Mouse (Mus musculus) MEL (cell line): ENCODE data around the gene S100a6. TPM values are rescaled to one million over a fixed set of nuclear protein-coding genes. Genes with fewer than 3 reads are reported as not detected.

Experiments used
- DNase-seq: peaks from one replicate; pipeline ENCODE4 v3.0.0; 2011; ENCODE audit warnings: low read depth, low spot score
- H3K27ac ChIP-seq: 2 replicates; pipeline ENCODE4 v1.5.1; 2012; ENCODE audit warnings: low read depth, mild to moderate bottlenecking, control low read depth, low read length, moderate library complexity; ENCODE audit not compliant: control insufficient read depth
- H3K27me3 ChIP-seq, 2 experiments: fragments of 150-350 bp in 1 of 2; sonication (generic) in 1 of 2; 2 replicates each; pipeline ENCODE4 v1.6.1; 2012; ENCODE audit warnings: low read length in 2 of 2, mild to moderate bottlenecking in 2 of 2, improper control_type of control experiment in 1 of 2, moderate library complexity in 1 of 2; ENCODE audit not compliant: insufficient read depth in 2 of 2, control insufficient read depth in 1 of 2
- H3K36me3 ChIP-seq, 2 experiments: 2 replicates each; pipeline ENCODE4 v1.6.1; 2012 to 2014; ENCODE audit warnings: low read length in 2 of 2, improper control_type of control experiment in 1 of 2, inconsistent platforms in 1 of 2, mild to moderate bottlenecking in 1 of 2; ENCODE audit not compliant: insufficient read depth in 2 of 2, control insufficient read depth in 1 of 2
- H3K4me1 ChIP-seq, 2 experiments: fragments of 150-350 bp in 1 of 2; sonication (generic) in 1 of 2; 2 replicates each; pipeline ENCODE4 v1.6.1; 2012; ENCODE audit warnings: low read length in 2 of 2, improper control_type of control experiment in 1 of 2, mild to moderate bottlenecking in 1 of 2; ENCODE audit not compliant: insufficient read depth in 2 of 2, control insufficient read depth in 1 of 2
- H3K4me3 ChIP-seq, 2 experiments: fragments of 150-350 bp in 1 of 2; sonication (generic) in 1 of 2; 2 replicates each; pipeline ENCODE4 v1.5.1; 2012; ENCODE audit warnings: low read depth in 2 of 2, low read length in 2 of 2, mild to moderate bottlenecking in 2 of 2, moderate library complexity in 2 of 2, control low read depth in 1 of 2, improper control_type of control experiment in 1 of 2; ENCODE audit not compliant: control insufficient read depth in 1 of 2, insufficient read depth in 1 of 2
- H3K79me2 ChIP-seq: 2 replicates; pipeline ENCODE4 v1.6.1; 2012; ENCODE audit warnings: mild to moderate bottlenecking, low read length, moderate library complexity; ENCODE audit not compliant: control insufficient read depth, poor library complexity, insufficient read depth
- H3K9ac ChIP-seq: 2 replicates; pipeline ENCODE4 v1.6.1; 2012; ENCODE audit warnings: low read depth, mild to moderate bottlenecking, control low read depth, low read length, moderate library complexity; ENCODE audit not compliant: control insufficient read depth, poor library complexity, severe bottlenecking
- H3K9me3 ChIP-seq: fragments of 150-350 bp; sonication (generic); replicated peaks from 2 replicates; pipeline ENCODE4 v1.6.1; 2012; ENCODE audit warnings: mild to moderate bottlenecking, low read length, improper control_type of control experiment, moderate library complexity; ENCODE audit not compliant: insufficient read depth
- BHLHE40 ChIP-seq: IDR thresholded peaks from 2 replicates; pipeline ENCODE4 v1.6.1; 2012; ENCODE audit warnings: low read depth, mild to moderate bottlenecking, inconsistent platforms, low read length, improper control_type of control experiment, borderline replicate concordance
- CHD1 ChIP-seq: IDR thresholded peaks from 2 replicates; pipeline ENCODE4 v1.6.1; 2012; ENCODE audit warnings: low read depth, mild to moderate bottlenecking, inconsistent platforms, low read length, improper control_type of control experiment
- CHD2 ChIP-seq: IDR thresholded peaks from 2 replicates; pipeline ENCODE4 v1.6.1; 2011; ENCODE audit warnings: low read length, improper control_type of control experiment
- CTCF ChIP-seq, 3 experiments: IDR thresholded peaks in 2 of 3; conservative IDR thresholded peaks in 1 of 3; 2 replicates each; pipeline ENCODE4 v1.5.1; 2011 to 2012; ENCODE audit warnings: low read length in 3 of 3, low read depth in 2 of 3, mild to moderate bottlenecking in 2 of 3, improper control_type of control experiment in 1 of 3, inconsistent platforms in 1 of 3, mixed read lengths in 1 of 3, moderate library complexity in 1 of 3; ENCODE audit not compliant: control insufficient read depth in 1 of 3, insufficient read depth in 1 of 3, poor library complexity in 1 of 3, severe bottlenecking in 1 of 3
- E2F4 ChIP-seq: IDR thresholded peaks from 2 replicates; pipeline ENCODE4 v1.6.1; 2011; ENCODE audit warnings: low read depth, low read length, improper control_type of control experiment, borderline replicate concordance
- GABPA ChIP-seq: IDR thresholded peaks from 2 replicates; pipeline ENCODE4 v1.6.1; 2012; ENCODE audit warnings: low read depth, mild to moderate bottlenecking, inconsistent platforms, low read length, improper control_type of control experiment, moderate library complexity
- HCFC1 ChIP-seq: IDR thresholded peaks from 2 replicates; pipeline ENCODE4 v1.6.1; 2012; ENCODE audit warnings: low read depth, mild to moderate bottlenecking, inconsistent platforms, low read length, improper control_type of control experiment, moderate library complexity
- JUND ChIP-seq: IDR thresholded peaks from 2 replicates; pipeline ENCODE4 v1.6.1; 2011; ENCODE audit warnings: low read depth, mild to moderate bottlenecking, improper control_type of control experiment, low read length
- MAFK ChIP-seq: IDR thresholded peaks from 2 replicates; pipeline ENCODE4 v1.6.1; 2011; ENCODE audit warnings: low read depth, mild to moderate bottlenecking, low read length, improper control_type of control experiment, borderline replicate concordance
- MAX ChIP-seq: IDR thresholded peaks from 2 replicates; pipeline ENCODE4 v1.6.1; 2011; ENCODE audit warnings: low read length, improper control_type of control experiment
- MAZ ChIP-seq: IDR thresholded peaks from 2 replicates; pipeline ENCODE4 v1.6.1; 2012; ENCODE audit warnings: low read depth, mild to moderate bottlenecking, inconsistent platforms, low read length, improper control_type of control experiment
- MYB ChIP-seq: IDR thresholded peaks from 2 replicates; pipeline ENCODE4 v1.6.1; 2011; ENCODE audit warnings: mild to moderate bottlenecking, low read depth, low read length, improper control_type of control experiment
- NELFE ChIP-seq: IDR thresholded peaks from 2 replicates; pipeline ENCODE4 v1.6.1; 2011; ENCODE audit warnings: low read depth, low read length, improper control_type of control experiment
- NRF1 ChIP-seq: IDR thresholded peaks from 2 replicates; pipeline ENCODE4 v1.6.1; 2014; ENCODE audit warnings: low read depth, mild to moderate bottlenecking, inconsistent platforms, low read length, improper control_type of control experiment, moderate library complexity; ENCODE audit not compliant: poor library complexity, insufficient read depth, severe bottlenecking
- POLR2A ChIP-seq, 2 experiments: IDR thresholded peaks; 2 replicates each; pipeline ENCODE4 v1.6.1; 2011 to 2012; ENCODE audit warnings: low read length in 2 of 2, mild to moderate bottlenecking in 2 of 2, control low read depth in 1 of 2, improper control_type of control experiment in 1 of 2, low read depth in 1 of 2, moderate library complexity in 1 of 2; ENCODE audit not compliant: control insufficient read depth in 1 of 2, insufficient read depth in 1 of 2, poor library complexity in 1 of 2
- POLR2AphosphoS2 ChIP-seq: IDR thresholded peaks from 2 replicates; pipeline ENCODE4 v1.6.1; 2011; ENCODE audit warnings: low read length, improper control_type of control experiment
- RCOR1 ChIP-seq: IDR thresholded peaks from 2 replicates; pipeline ENCODE4 v1.6.1; 2012; ENCODE audit warnings: low read depth, mild to moderate bottlenecking, inconsistent platforms, low read length, improper control_type of control experiment
- SIN3A ChIP-seq: IDR thresholded peaks from 2 replicates; pipeline ENCODE4 v1.6.1; 2012; ENCODE audit warnings: low read length, improper control_type of control experiment, inconsistent platforms
- TBP ChIP-seq: IDR thresholded peaks from 2 replicates; pipeline ENCODE4 v1.8.0; 2011; ENCODE audit warnings: low read depth, low read length, improper control_type of control experiment
- UBTF ChIP-seq: IDR thresholded peaks from 2 replicates; pipeline ENCODE4 v1.6.1; 2012; ENCODE audit warnings: low read depth, mild to moderate bottlenecking, inconsistent platforms, low read length, improper control_type of control experiment, moderate library complexity, borderline replicate concordance; ENCODE audit not compliant: insufficient read depth
- USF2 ChIP-seq, 2 experiments: IDR thresholded peaks; 2 replicates each; pipeline ENCODE4 v1.6.1; 2011 to 2012; ENCODE audit warnings: improper control_type of control experiment in 2 of 2, low read length in 2 of 2, borderline replicate concordance in 1 of 2, inconsistent platforms in 1 of 2, low read depth in 1 of 2, mild to moderate bottlenecking in 1 of 2; ENCODE audit not compliant: insufficient read depth in 1 of 2
- ZC3H11A ChIP-seq: IDR thresholded peaks from 2 replicates; pipeline ENCODE4 v1.6.1; 2012; ENCODE audit warnings: low read depth, mild to moderate bottlenecking, inconsistent platforms, low read length, improper control_type of control experiment
- polyA plus RNA-seq, 2 experiments: library from polyadenylated mRNA; stranded (reverse) in 1 of 2; unstranded in 1 of 2; fragments of >175 nt in 1 of 2; fragments of >200 nt in 1 of 2; gene quantifications; 2 replicates each; pipeline versions ENCODE4 v1.2.1 to v1.2.4; 2012; ENCODE audit warnings: low replicate concordance in 2 of 2, low read depth in 1 of 2; ENCODE audit not compliant: insufficient read length in 2 of 2, insufficient read depth in 1 of 2, missing spikeins in 1 of 2
- total RNA-seq: library from RNA; depleted of rRNA; stranded (reverse); fragments of 300-350 nt; gene quantifications from 2 replicates; pipeline ENCODE4 v1.2.3, GENCODE M21; 2012

The S100a6 gene
- total and polyA plus RNA-seq, 3 experiments, result 0.85 to 4.7 TPM; not detected in 1

DNA sequence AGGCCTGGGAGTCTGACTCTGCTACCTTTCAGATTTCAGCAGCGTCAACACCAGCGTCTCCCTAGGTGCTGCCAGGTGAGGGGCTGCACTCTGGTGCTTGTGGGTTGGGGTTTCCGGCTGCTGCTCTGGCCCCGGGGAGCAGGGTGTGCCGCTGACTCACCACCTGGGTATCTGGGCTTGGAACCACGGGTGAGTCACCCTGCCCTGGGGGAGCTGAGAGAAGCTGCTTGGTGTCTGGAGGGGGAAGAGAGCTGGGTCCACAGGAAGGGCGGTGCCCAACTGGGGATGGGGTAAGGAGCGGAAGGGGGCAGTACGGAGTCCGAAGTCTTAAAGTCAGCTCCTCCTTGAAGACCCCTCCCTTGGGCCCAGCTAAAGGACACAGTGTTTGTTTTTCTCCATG is 25.8 kb upstream of the S100a6 start (continued):
- TF ChIP-seq CTCF (IDR thresholded peaks at IDR 0.05 in 2 of 3, conservative IDR thresholded peaks at IDR 0.05 in 1 of 3; ENCODE audit: control insufficient read depth in 1 of 3, insufficient read depth in 1 of 3, low read depth in 2 of 3, low read length in 3 of 3, poor library complexity in 1 of 3, severe bottlenecking in 1 of 3) (peak; percentile 5 to 21 (median 15); a peak in 3 of 6 replicates), JUND (peak; percentile 90; the same call in 1 of the 2 replicates), ZC3H11A (no peak), MAFK (no peak), MAZ (peak; percentile 16; the same call in 1 of the 2 replicates), E2F4 (no peak), RCOR1 (peak; percentile 45; the same call in 1 of the 2 replicates), CHD2 (0 out of 2 replicates have a peak, but pooled peaks have one; percentile 13), BHLHE40 (no peak)

GRCm38 (mm10) chr3:90587361-90588101 is 25.2 kb upstream of the S100a6 start:
- H3K9ac ChIP-seq, result peak overlapping the region; percentile 58
- H3K36me3 ChIP-seq, result peaks cover 0 to 9% of the 10 kb centered on the region in 2 experiments; a peak in 2 of 4 replicates
- peak; percentile 37 for DNase-seq
- H3K27ac ChIP-seq, result peak overlapping the region; percentile 61
- no peak for TF ChIP-seq SIN3A
- no peak for TF ChIP-seq USF2 (IDR thresholded peaks at IDR 0.05; ENCODE audit: borderline replicate concordance in 1 of 2, insufficient read depth in 1 of 2, low read depth in 1 of 2, low read length in 2 of 2)
- no peak for TF ChIP-seq HCFC1
- no peak for TF ChIP-seq NELFE
- TF ChIP-seq CHD2, result no peak
- no peak for TF ChIP-seq MAFK
- peaks cover 0 to 28% of the 10 kb centered on the region in 2 experiments; a peak in 2 of 4 replicates for H3K4me1 ChIP-seq
- H3K4me3 ChIP-seq, result peak overlapping the region; percentile 24 to 41; a peak in 3 of 4 replicates
- no peaks in the 10 kb centered on the region for H3K9me3 ChIP-seq
- no peaks in the 10 kb centered on the region for H3K27me3 ChIP-seq
- H3K79me2 ChIP-seq, result no peaks in the 10 kb centered on the region

GRCm38 (mm10) chr3:90589390-90589789 is 23.3 kb upstream of the S100a6 start:
- H3K27me3 ChIP-seq, result no peaks in the 10 kb centered on the region
- no peak for DNase-seq
- no peaks in the 10 kb centered on the region for H3K79me2 ChIP-seq
- TF ChIP-seq ZC3H11A (no peak), CHD2 (no peak), GABPA (no peak), MYB (no peak), UBTF (no peak), HCFC1 (no peak), MAX (no peak), NRF1 (no peak), CTCF (IDR thresholded peaks at IDR 0.05 in 2 of 3, conservative IDR thresholded peaks at IDR 0.05 in 1 of 3; ENCODE audit: control insufficient read depth in 1 of 3, insufficient read depth in 1 of 3, low read depth in 2 of 3, low read length in 3 of 3, poor library complexity in 1 of 3, severe bottlenecking in 1 of 3) (no peak), CHD1 (no peak), TBP (no peak), POLR2AphosphoS2 (no peak), BHLHE40 (no peak), POLR2A (IDR thresholded peaks at IDR 0.05; ENCODE audit: control insufficient read depth in 1 of 2, insufficient read depth in 1 of 2, low read depth in 1 of 2, low read length in 2 of 2, poor library complexity in 1 of 2) (no peak)
- no peaks in the 10 kb centered on the region; the same call in 1 of the 2 replicates for H3K9me3 ChIP-seq
- H3K4me1 ChIP-seq, result peaks cover 0 to 28% of the 10 kb centered on the region in 2 experiments; a peak in 2 of 4 replicates
- no peak overlapping the region for H3K27ac ChIP-seq
- peaks cover 0 to 9% of the 10 kb centered on the region in 2 experiments; a peak in 2 of 4 replicates for H3K36me3 ChIP-seq
- no peak overlapping the region for H3K4me3 ChIP-seq
- no peak overlapping the region for H3K9ac ChIP-seq
